Mouse (Mus musculus) midbrain, embryonic 12.5 days (tissue): ENCODE measurements around the gene Asb8. TPM values are rescaled to one million over a fixed set of nuclear protein-coding genes. Genes with fewer than 3 reads are reported as not detected.
A peak's percentile ranks its signal among the peaks of the same experiment; 100 is the strongest.

Experiments
- ATAC-seq: fragments of 200-750 bp; cut with Nextera tagmentation; 2 replicates; pipeline ENCODE4 v1.8.0; 2017; ENCODE audit warnings: low read depth, moderate TSS enrichment, moderate library complexity; ENCODE audit not compliant: low FRiP score
- H3K27ac ChIP-seq: fragments of 300-500 bp; sonication (generic); replicated peaks from 2 replicates; pipeline ENCODE4 v1.5.1; 2016; ENCODE audit warnings: mild to moderate bottlenecking
- H3K27me3 ChIP-seq: fragments of 300-500 bp; sonication (generic); 2 replicates; pipeline ENCODE4 v1.6.1; 2016; ENCODE audit warnings: mild to moderate bottlenecking
- H3K36me3 ChIP-seq: fragments of 300-500 bp; sonication (generic); 2 replicates; pipeline ENCODE4 v1.6.1; 2016
- H3K4me1 ChIP-seq: fragments of 300-500 bp; sonication (generic); 2 replicates; pipeline ENCODE4 v1.6.1; 2016
- H3K4me2 ChIP-seq: fragments of 300-500 bp; sonication (generic); replicated peaks from 2 replicates; pipeline ENCODE4 v1.6.1; 2016; ENCODE audit warnings: mild to moderate bottlenecking, moderate library complexity
- H3K4me3 ChIP-seq: fragments of 300-500 bp; sonication (generic); 2 replicates; pipeline ENCODE4 v1.5.1; 2016; ENCODE audit warnings: mild to moderate bottlenecking
- H3K9ac ChIP-seq: fragments of 300-500 bp; sonication (generic); replicated peaks from 2 replicates; pipeline ENCODE4 v1.6.1; 2016; ENCODE audit warnings: mild to moderate bottlenecking, moderate library complexity
- H3K9me3 ChIP-seq: fragments of 300-500 bp; sonication (generic); 2 replicates; pipeline ENCODE4 v1.6.1; 2016; ENCODE audit warnings: mild to moderate bottlenecking
- WGBS: fragments of 180-500 bp; shearing (Covaris S2); methylation state at CpG from one replicate; pipeline ENCODE4 v1.1.7; 2016; 5-methylcytosine and 5-hydroxymethylcytosine counted together
- polyA plus RNA-seq: library from polyadenylated mRNA; unstranded; fragments of >200 nt; fragmentation: Nextera tagmentation; extraction: Ambion mirVana; gene quantifications from 2 replicates; pipeline ENCODE4 v1.2.1, GENCODE M21; 2016

Gene Asb8
- polyA plus RNA-seq, 1 experiment from 2014 or later: 45.0 TPM

GRCm38 (mm10) chr15:98170917-98171316, 5.5 kb upstream of the Asb8 start:
- Histone ChIP-seq H3K4me2 (peak overlapping the region; percentile 67), H3K4me3 (no peak overlapping the region), H3K27me3 (peaks cover 58% of the 10 kb centered on the region), H3K27ac (no peak overlapping the region), H3K9ac (no peak overlapping the region), H3K36me3 (no peaks in the 10 kb centered on the region), H3K9me3 (no peaks in the 10 kb centered on the region), H3K4me1 (peaks cover 31% of the 10 kb centered on the region)
- no peak for ATAC-seq
- WGBS: 80% methylated on average over 9 of the region's 9 CpGs

GRCm38 (mm10) chr15:98170365-98170764, 4.9 kb upstream of the Asb8 start:
- ATAC-seq: no peak
- Histone ChIP-seq H3K4me1 (peaks cover 31% of the 10 kb centered on the region), H3K9me3 (no peaks in the 10 kb centered on the region), H3K27me3 (peaks cover 63% of the 10 kb centered on the region), H3K4me3 (peak overlapping the region; percentile 57), H3K9ac (0 out of 2 replicates have a peak overlapping the region, but pooled peaks have one; percentile 61), H3K36me3 (no peaks in the 10 kb centered on the region), H3K4me2 (peak overlapping the region; percentile 67), H3K27ac (no peak overlapping the region)
- WGBS: 40% methylated on average over 7 of the region's 7 CpGs

- 4% methylated on average over 19 of the region's 19 CpGs for WGBS
- Histone ChIP-seq H3K27me3 (peaks cover 57% of the 10 kb centered on the region), H3K9ac (peak overlapping the region; percentile 61; the same call in 1 of the 2 replicates), H3K27ac (no peak overlapping the region), H3K4me2 (peak overlapping the region; percentile 67), H3K36me3 (no peaks in the 10 kb centered on the region), H3K4me3 (peak overlapping the region; percentile 57), H3K4me1 (peaks cover 31% of the 10 kb centered on the region), H3K9me3 (no peaks in the 10 kb centered on the region)
- ATAC-seq: no peak
Measured at GRCm38 (mm10) chr15:98168622-98169004, 3.2 kb upstream of the Asb8 start.

- peak; percentile 94 for ATAC-seq
- H3K9ac ChIP-seq: peak overlapping the region; percentile 61
- H3K4me1 ChIP-seq: peaks cover 31% of the 10 kb centered on the region
- peak overlapping the region; percentile 94 for H3K27ac ChIP-seq
- H3K4me3 ChIP-seq: peak overlapping the region; percentile 57
- no peaks in the 10 kb centered on the region for H3K36me3 ChIP-seq
- H3K4me2 ChIP-seq: peak overlapping the region; percentile 67
- peaks cover 52% of the 10 kb centered on the region for H3K27me3 ChIP-seq
- no peaks in the 10 kb centered on the region for H3K9me3 ChIP-seq
- under 1% methylated on average over 69 of the region's 69 CpGs for WGBS
Measured at GRCm38 (mm10) chr15:98167645-98168621, 2.5 kb upstream of the Asb8 start.

- peak; percentile 78 for ATAC-seq
- Histone ChIP-seq H3K4me2 (peak within 1 kb of the TSS; percentile 67), H3K27me3 (peaks cover 49% of the 10 kb centered on the region), H3K4me3 (peak within 1 kb of the TSS; percentile 57), H3K9ac (peak within 1 kb of the TSS; percentile 61), H3K36me3 (no peaks in the 10 kb centered on the region), H3K4me1 (peaks cover 31% of the 10 kb centered on the region), H3K27ac (peak within 1 kb of the TSS; percentile 94), H3K9me3 (no peaks in the 10 kb centered on the region)
- WGBS: 2% methylated on average over 17 of the region's 18 CpGs
Measured at GRCm38 (mm10) chr15:98166963-98167644, 1.7 kb upstream of the Asb8 start, which contains the start of gene Ccdc184. Ccdc184 (plus strand) TSS chr15:98167158.

- Histone ChIP-seq H3K4me1 (peaks cover 9% of the 10 kb centered on the region), H3K9ac (no peak overlapping the region), H3K36me3 (no peaks in the 10 kb centered on the region), H3K27ac (no peak overlapping the region), H3K4me3 (no peak overlapping the region), H3K4me2 (no peak overlapping the region), H3K9me3 (no peaks in the 10 kb centered on the region), H3K27me3 (peaks cover 8% of the 10 kb centered on the region)
- ATAC-seq: no peak
- 81% methylated on average over 4 of the region's 4 CpGs for whole genome bisulfite sequencing
Measured at GRCm38 (mm10) chr15:98162561-98162960, 2.9 kb downstream of the Asb8 start.

GRCm38 (mm10) chr15:98161026-98161805, 4.2 kb downstream of the Asb8 start:
- no peak overlapping the region for H3K4me2 ChIP-seq
- peaks cover 8% of the 10 kb centered on the region for H3K27me3 ChIP-seq
- H3K4me3 ChIP-seq: no peak overlapping the region
- WGBS: 62% methylated on average over 19 of the region's 19 CpGs
- no peak overlapping the region for H3K9ac ChIP-seq
- no peaks in the 10 kb centered on the region for H3K36me3 ChIP-seq
- H3K9me3 ChIP-seq: no peaks in the 10 kb centered on the region
- no peak for ATAC-seq
- H3K27ac ChIP-seq: no peak overlapping the region
- H3K4me1 ChIP-seq: peaks cover under 1% of the 10 kb centered on the region; the same call in 1 of the 2 replicates

- Histone ChIP-seq H3K27ac (no peak overlapping the region), H3K4me2 (no peak overlapping the region), H3K9ac (no peak overlapping the region), H3K4me1 (0 out of 2 replicates have a peak, but pooled peaks cover 3% of the 10 kb centered on the region), H3K4me3 (no peak overlapping the region), H3K36me3 (no peaks in the 10 kb centered on the region), H3K9me3 (no peaks in the 10 kb centered on the region), H3K27me3 (no peaks in the 10 kb centered on the region)
- 65% methylated on average over 1 of the region's 1 CpGs for WGBS
- ATAC-seq: no peak
Measured at GRCm38 (mm10) chr15:98157253-98157652, 8.2 kb downstream of the Asb8 start.

GRCm38 (mm10) chr15:98155944-98156343, 9.5 kb downstream of the Asb8 start:
- no peak for ATAC-seq
- no peak overlapping the region for H3K9ac ChIP-seq
- no peak overlapping the region for H3K4me2 ChIP-seq
- H3K4me1 ChIP-seq: 0 out of 2 replicates have a peak, but pooled peaks cover 3% of the 10 kb centered on the region
- H3K27ac ChIP-seq: no peak overlapping the region
- H3K9me3 ChIP-seq: no peaks in the 10 kb centered on the region
- H3K27me3 ChIP-seq: no peaks in the 10 kb centered on the region
- 75% methylated on average over 4 of the region's 4 CpGs for WGBS
- H3K4me3 ChIP-seq: no peak overlapping the region
- no peaks in the 10 kb centered on the region for H3K36me3 ChIP-seq

- no peak overlapping the region for H3K4me3 ChIP-seq
- 0 out of 2 replicates have a peak, but pooled peaks cover 3% of the 10 kb centered on the region for H3K4me1 ChIP-seq
- H3K9me3 ChIP-seq: no peaks in the 10 kb centered on the region
- 95% methylated on average over 5 of the region's 5 CpGs for WGBS
- ATAC-seq: no peak
- H3K27ac ChIP-seq: no peak overlapping the region
- no peak overlapping the region for H3K9ac ChIP-seq
- no peak overlapping the region for H3K4me2 ChIP-seq
- H3K27me3 ChIP-seq: no peaks in the 10 kb centered on the region
- no peaks in the 10 kb centered on the region for H3K36me3 ChIP-seq
Measured at GRCm38 (mm10) chr15:98155272-98155671, 10.2 kb downstream of the Asb8 start.

GRCm38 (mm10) chr15:98154631-98155030, 10.8 kb downstream of the Asb8 start:
- no peak for ATAC-seq
- Histone ChIP-seq H3K9ac (no peak overlapping the region), H3K4me3 (no peak overlapping the region), H3K27me3 (no peaks in the 10 kb centered on the region), H3K9me3 (no peaks in the 10 kb centered on the region), H3K27ac (no peak overlapping the region), H3K36me3 (no peaks in the 10 kb centered on the region), H3K4me1 (0 out of 2 replicates have a peak, but pooled peaks cover 3% of the 10 kb centered on the region), H3K4me2 (no peak overlapping the region)
- 84% methylated on average over 3 of the region's 3 CpGs for WGBS
